Mouse (Mus musculus) lung, embryonic 16.5 days (tissue): ENCODE results near the gene Cisd1. TPM values are rescaled to one million over a fixed set of nuclear protein-coding genes. Genes with fewer than 3 reads are reported as not detected.

Experiments used
- ATAC-seq: fragments of 200-750 bp; cut with Nextera tagmentation; 2 replicates; pipeline ENCODE4 v1.8.0; 2017; ENCODE audit warnings: low read depth, mild to moderate bottlenecking, moderate library complexity
- H3K27ac ChIP-seq: fragments of 300-500 bp; sonication (generic); 2 replicates; pipeline ENCODE4 v1.5.1; 2014; ENCODE audit warnings: mild to moderate bottlenecking, control low read depth, low read length
- H3K27me3 ChIP-seq: fragments of 300-500 bp; sonication (generic); 2 replicates; pipeline ENCODE4 v1.6.1; 2014; ENCODE audit warnings: low read depth, low read length, mixed read lengths; ENCODE audit not compliant: control insufficient read depth, insufficient read depth
- H3K36me3 ChIP-seq: fragments of 300-500 bp; sonication (generic); 2 replicates; pipeline ENCODE4 v1.6.1; 2014; ENCODE audit warnings: low read length; ENCODE audit not compliant: control insufficient read depth, insufficient read depth
- H3K4me1 ChIP-seq: fragments of 300-500 bp; sonication (generic); replicated peaks from 2 replicates; pipeline ENCODE4 v1.6.1; 2014; ENCODE audit warnings: low read length, mixed read lengths; ENCODE audit not compliant: control insufficient read depth, insufficient read depth
- H3K4me2 ChIP-seq: fragments of 300-500 bp; sonication (generic); 2 replicates; pipeline ENCODE4 v1.6.1; 2014; ENCODE audit warnings: low read depth, low read length, control low read depth
- H3K4me3 ChIP-seq: fragments of 300-500 bp; sonication (generic); 2 replicates; pipeline ENCODE4 v1.5.1; 2014; ENCODE audit warnings: mild to moderate bottlenecking, low read length, control low read depth
- H3K9ac ChIP-seq: fragments of 300-500 bp; sonication (generic); 2 replicates; pipeline ENCODE4 v1.6.1; 2014; ENCODE audit warnings: low read length, control low read depth
- H3K9me3 ChIP-seq: fragments of 300-500 bp; sonication (generic); 2 replicates; pipeline ENCODE4 v1.6.1; 2016; ENCODE audit warnings: low read length; ENCODE audit not compliant: control insufficient read depth
- WGBS: fragments of 180-500 bp; shearing (Covaris S2); extraction: QIAGEN DNeasy Blood & Tissue Kit; methylation state at CpG from one replicate; pipeline ENCODE4 v1.1.7; 2014; 5-methylcytosine and 5-hydroxymethylcytosine counted together
- polyA plus RNA-seq: library from polyadenylated mRNA; unstranded; fragments of >200 nt; fragmentation: Nextera tagmentation; extraction: Ambion mirVana; gene quantifications from 2 replicates; pipeline ENCODE4 v1.2.1, GENCODE M21; 2015

The Cisd1 gene
- polyA plus RNA-seq, 1 experiment from 2014 or later: 88.9 TPM

DNA sequence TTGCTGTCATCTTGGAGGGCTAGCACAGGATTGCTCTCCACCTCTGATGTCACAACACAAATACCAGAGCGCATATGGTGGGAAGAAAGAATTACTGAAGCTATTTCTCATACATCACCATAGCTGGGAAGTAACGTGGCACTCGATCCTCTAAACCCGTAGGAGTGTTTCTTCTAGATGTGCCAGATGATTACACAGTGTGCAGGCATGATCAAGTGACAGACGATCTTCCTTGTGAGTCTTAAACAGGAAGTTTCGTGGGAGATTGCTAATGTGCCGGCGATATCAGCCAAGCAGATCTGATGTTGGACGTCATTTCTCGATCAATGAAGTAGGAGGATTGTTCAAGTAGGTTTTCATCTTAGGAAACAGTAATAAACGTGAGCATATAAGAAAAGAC, 29.0 kb upstream of the Cisd1 start:
- H3K4me1 ChIP-seq: no peaks in the 10 kb centered on the region
- H3K9me3 ChIP-seq: no peaks in the 10 kb centered on the region
- WGBS: 73% methylated on average over 11 of the region's 11 CpGs

DNA sequence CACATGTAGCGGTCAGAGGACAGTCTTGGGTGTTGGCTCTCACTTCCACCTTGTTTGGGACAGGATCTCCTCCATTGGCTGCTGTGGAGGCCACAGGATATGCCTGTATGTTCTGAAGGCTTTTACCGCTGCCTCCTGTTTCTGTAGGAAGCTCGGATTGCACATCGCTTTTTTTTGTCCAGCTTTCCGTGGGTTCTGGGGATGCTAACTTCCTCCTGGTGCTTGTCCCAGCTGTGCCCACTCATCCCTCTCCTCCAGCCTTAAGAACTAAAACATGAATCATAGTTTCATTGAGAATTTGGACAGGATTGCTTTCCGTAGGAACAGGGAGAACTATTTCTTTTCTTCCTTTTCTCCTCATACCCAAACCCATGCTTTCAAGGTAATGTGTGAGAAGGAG, 27.1 kb upstream of the Cisd1 start:
- H3K27me3 ChIP-seq: no peaks in the 10 kb centered on the region
- no peak overlapping the region for H3K9ac ChIP-seq
- no peaks in the 10 kb centered on the region for H3K9me3 ChIP-seq
- no peaks in the 10 kb centered on the region for H3K4me1 ChIP-seq
- H3K4me2 ChIP-seq: no peak overlapping the region
- no peak overlapping the region for H3K4me3 ChIP-seq
- no peak for ATAC-seq
- H3K36me3 ChIP-seq: peaks cover 7% of the 10 kb centered on the region
- H3K27ac ChIP-seq: no peak overlapping the region
- 66% methylated on average over 6 of the region's 6 CpGs for WGBS

More for the DNA sequence above, 29.0 kb upstream of the Cisd1 start:
- Histone ChIP-seq H3K27ac (no peak overlapping the region), H3K4me3 (no peak overlapping the region), H3K9ac (no peak overlapping the region), H3K27me3 (no peaks in the 10 kb centered on the region), H3K36me3 (peaks cover 12% of the 10 kb centered on the region), H3K4me2 (no peak overlapping the region)
- ATAC-seq: no peak

DNA sequence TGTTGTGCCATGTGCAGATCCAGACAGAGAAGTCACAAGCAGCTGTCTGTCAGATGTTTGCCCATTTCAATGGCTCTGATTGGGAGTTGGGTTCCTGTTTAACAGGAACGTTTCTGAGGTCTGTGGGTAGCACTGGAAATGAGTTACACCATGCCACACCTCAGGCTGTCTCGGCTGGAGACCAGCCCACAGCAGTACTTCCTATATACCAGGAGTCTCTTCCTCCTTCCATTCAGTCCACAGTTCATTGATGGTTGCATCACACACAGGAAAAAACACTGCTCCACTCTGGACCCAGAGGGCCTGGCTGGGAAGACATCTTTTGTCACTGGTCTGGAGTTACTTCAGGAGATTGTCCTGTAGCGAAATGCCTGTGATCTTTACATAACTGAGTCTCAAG, 24.7 kb upstream of the Cisd1 start:
- Histone ChIP-seq H3K9ac (no peak overlapping the region), H3K4me1 (no peaks in the 10 kb centered on the region), H3K36me3 (peaks cover 8% of the 10 kb centered on the region), H3K4me3 (no peak overlapping the region), H3K4me2 (no peak overlapping the region), H3K27ac (no peak overlapping the region), H3K27me3 (no peaks in the 10 kb centered on the region), H3K9me3 (no peaks in the 10 kb centered on the region)
- ATAC-seq: no peak
- WGBS: 77% methylated on average over 3 of the region's 3 CpGs

DNA sequence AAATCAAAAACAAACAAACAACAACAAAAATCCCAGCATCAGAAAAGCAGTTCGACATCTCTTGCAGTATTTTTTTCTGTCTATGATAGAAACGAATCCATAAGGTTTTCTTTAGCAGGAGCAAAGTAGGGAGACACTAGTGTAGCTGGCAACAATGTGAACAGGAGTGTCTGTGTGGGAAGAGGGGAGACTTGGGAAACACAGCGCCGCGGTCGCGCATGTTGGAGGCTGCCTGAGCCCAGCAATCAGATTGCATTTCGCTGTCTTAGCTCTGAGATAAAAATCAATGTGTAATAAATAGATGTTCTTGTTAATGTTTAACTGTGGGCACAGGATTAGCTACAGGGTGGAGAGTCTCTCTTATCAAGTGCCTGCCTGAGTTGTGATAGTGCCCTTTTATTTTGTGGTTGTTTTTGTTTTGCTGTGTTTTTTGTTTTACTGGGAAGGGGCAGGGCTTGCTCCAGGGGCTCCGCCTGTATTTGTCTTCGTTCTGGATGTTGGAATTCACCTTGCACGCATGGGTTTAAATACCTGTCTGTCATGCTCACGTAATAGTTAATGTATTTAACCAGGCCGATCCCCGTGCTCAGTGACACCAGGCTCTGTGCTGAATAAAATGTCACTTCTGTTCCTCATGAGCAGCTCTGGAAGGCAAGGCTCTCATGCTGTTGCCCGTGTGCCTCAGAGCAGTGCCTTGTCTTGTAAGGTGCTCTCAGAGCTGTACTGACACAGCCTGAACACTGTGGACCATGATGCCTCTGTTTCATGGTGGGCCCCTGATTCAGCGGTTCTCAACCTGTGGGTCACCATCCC, 23.6 kb upstream of the Cisd1 start:
- no peak overlapping the region for H3K9ac ChIP-seq
- 71% methylated on average over 16 of the region's 16 CpGs for WGBS
- peaks cover 4% of the 10 kb centered on the region; the same call in 1 of the 2 replicates for H3K36me3 ChIP-seq
- no peak for ATAC-seq
- no peak overlapping the region for H3K4me2 ChIP-seq
- no peak overlapping the region for H3K27ac ChIP-seq
- no peak overlapping the region for H3K4me3 ChIP-seq
- no peaks in the 10 kb centered on the region for H3K9me3 ChIP-seq
- H3K27me3 ChIP-seq: no peaks in the 10 kb centered on the region
- no peaks in the 10 kb centered on the region for H3K4me1 ChIP-seq

DNA sequence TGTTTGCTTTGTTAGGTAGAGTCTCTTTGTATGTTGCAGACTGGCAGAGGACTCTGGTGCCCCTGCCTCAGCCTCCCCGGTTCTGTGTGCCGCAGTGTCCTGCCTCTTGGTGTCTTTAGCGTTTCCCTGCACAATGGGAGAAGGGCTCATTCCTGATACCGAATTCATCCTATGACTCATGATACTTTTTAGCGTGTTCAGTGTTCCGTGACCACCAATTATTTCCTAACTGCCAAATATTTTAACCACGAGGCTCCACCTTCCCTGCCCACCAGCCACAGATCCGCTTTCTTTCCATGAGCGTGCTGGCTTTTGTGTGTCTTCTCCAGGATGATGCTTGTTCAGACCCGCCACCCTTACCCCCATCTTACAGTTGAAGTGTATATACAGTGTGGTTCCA, 19.1 kb upstream of the Cisd1 start:
- Histone ChIP-seq H3K27me3 (no peaks in the 10 kb centered on the region), H3K36me3 (peaks cover 4% of the 10 kb centered on the region; the same call in 1 of the 2 replicates), H3K9ac (no peak overlapping the region), H3K4me3 (no peak overlapping the region), H3K9me3 (no peaks in the 10 kb centered on the region), H3K4me2 (no peak overlapping the region), H3K4me1 (peaks cover 11% of the 10 kb centered on the region), H3K27ac (no peak overlapping the region)
- ATAC-seq: no peak
- 90% methylated on average over 10 of the region's 10 CpGs for WGBS

DNA sequence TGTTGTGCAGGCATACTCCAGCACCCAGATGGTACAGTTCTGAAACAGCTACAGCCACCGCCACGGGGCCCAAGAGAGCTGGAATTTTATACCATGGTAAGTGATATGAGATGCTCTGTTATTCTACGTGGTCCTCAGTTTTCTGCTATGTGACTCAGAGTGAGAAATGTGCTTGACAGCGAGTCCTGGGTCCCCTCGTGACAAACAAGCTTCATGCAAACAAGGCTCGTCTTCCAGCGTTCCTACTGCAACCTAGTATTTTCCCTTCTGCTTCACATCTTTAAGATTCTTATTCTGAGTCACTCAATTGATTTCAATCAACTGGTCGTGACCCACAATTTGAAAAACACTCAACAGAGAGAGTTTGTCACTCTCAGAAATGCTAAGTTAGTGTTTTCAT, 18.7 kb upstream of the Cisd1 start:
- H3K36me3 ChIP-seq: peaks cover 4% of the 10 kb centered on the region; the same call in 1 of the 2 replicates
- no peak overlapping the region for H3K27ac ChIP-seq
- H3K9me3 ChIP-seq: no peaks in the 10 kb centered on the region
- no peak for ATAC-seq
- H3K4me1 ChIP-seq: peaks cover 11% of the 10 kb centered on the region
- H3K27me3 ChIP-seq: no peaks in the 10 kb centered on the region
- WGBS: 64% methylated on average over 8 of the region's 8 CpGs
- H3K9ac ChIP-seq: no peak overlapping the region
- H3K4me3 ChIP-seq: no peak overlapping the region
- no peak overlapping the region for H3K4me2 ChIP-seq

DNA sequence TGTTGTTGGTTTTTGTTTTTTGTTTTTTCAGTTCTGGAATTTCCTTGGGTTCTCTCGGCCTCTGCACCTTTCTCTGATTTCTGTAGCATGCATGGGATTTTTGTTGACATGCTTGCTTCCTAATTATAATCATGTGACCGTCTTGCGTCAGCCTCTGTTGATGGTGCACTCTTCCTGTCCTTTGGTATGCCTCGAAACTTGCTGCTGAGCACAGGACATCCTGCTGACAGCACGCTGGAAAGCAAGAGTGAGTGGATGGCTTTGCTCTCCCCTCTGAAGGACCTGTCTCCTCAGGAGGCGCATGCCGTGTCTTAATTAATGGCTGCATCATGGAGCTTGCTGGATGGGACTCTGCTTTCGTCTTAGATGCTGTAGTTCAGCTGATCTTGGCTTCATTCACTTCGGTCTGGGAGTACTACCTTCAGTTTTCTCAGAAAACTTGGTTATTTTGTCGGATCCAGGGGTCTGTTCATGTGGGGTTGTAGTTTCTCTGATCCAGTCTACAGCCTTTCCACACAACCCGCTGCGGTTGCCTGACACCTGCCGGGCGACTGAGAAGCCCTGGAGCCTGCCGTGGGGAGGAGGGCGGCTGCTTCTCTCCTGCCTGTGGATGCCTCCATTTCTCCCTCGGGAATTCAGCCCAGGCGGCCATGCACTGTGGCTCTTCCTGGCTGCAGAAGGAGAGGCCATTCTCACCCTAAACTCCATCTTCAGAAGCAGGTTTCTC, 17.2 kb upstream of the Cisd1 start:
- Histone ChIP-seq H3K9me3 (no peaks in the 10 kb centered on the region), H3K4me2 (peak overlapping the region; percentile 35; the same call in 1 of the 2 replicates), H3K27me3 (no peaks in the 10 kb centered on the region), H3K9ac (0 out of 2 replicates have a peak overlapping the region, but pooled peaks have one; percentile 0), H3K4me3 (no peak overlapping the region), H3K4me1 (peaks cover 11% of the 10 kb centered on the region), H3K27ac (0 out of 2 replicates have a peak overlapping the region, but pooled peaks have one; percentile 1), H3K36me3 (peaks cover 4% of the 10 kb centered on the region; the same call in 1 of the 2 replicates)
- 30% methylated on average over 18 of the region's 18 CpGs for WGBS
- peak; percentile 61 for ATAC-seq

DNA sequence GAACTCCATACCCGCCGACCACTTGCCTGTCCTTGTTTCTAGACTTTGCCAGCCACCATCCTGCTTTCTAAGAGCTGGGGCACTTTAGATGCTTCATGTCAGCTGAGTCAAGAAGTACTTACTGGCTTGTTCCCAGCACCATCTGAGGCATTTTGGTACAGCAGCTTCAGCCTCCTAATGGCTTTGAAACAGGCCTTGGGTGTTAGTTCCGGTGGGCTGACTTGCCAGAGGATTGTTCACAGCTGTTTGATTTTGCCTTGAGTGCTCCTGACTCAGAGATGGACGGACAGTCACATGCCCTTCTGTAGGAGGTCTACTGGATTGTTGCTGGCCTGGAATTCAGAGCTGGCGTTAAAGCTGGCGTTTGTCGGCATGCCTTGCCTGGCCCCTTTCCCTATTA, 16.3 kb upstream of the Cisd1 start:
- WGBS: 44% methylated on average over 7 of the region's 7 CpGs
- Histone ChIP-seq H3K27me3 (no peaks in the 10 kb centered on the region), H3K9ac (no peak overlapping the region), H3K36me3 (no peaks in the 10 kb centered on the region), H3K9me3 (no peaks in the 10 kb centered on the region), H3K4me2 (no peak overlapping the region), H3K4me1 (peaks cover 15% of the 10 kb centered on the region), H3K4me3 (no peak overlapping the region), H3K27ac (no peak overlapping the region)
- ATAC-seq: peak; percentile 89

DNA sequence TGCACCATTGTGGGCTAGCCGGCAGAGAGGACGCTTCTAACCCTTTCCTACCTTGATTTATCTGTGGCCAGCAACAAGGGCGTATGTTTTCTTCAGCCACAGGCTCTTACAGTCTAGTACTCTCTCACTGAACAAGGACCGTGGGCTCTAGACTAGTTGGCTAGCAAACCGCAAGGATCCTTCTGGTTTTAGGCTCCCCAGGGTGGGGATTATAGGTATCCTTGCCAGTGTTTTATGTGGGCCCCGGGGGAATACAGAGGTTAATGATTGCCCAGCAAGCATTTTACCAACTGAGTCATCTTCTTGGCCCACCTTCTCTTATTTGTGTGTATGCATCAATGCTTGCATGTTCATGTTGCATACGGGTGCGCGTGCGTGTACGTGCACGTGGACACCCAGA, 10.2 kb upstream of the Cisd1 start:
- no peak for ATAC-seq
- Histone ChIP-seq H3K4me3 (no peak overlapping the region), H3K27me3 (no peaks in the 10 kb centered on the region), H3K27ac (no peak overlapping the region), H3K9me3 (no peaks in the 10 kb centered on the region), H3K36me3 (no peaks in the 10 kb centered on the region; the same call in 1 of the 2 replicates), H3K4me1 (peaks cover 6% of the 10 kb centered on the region; the same call in 1 of the 2 replicates), H3K4me2 (no peak overlapping the region), H3K9ac (no peak overlapping the region)
- WGBS: 90% methylated on average over 12 of the region's 12 CpGs
